Mouse (Mus musculus): ENCODE measurements around the gene Mpz.
"Not testable (repeated sequence)": the region's sequence is repeated elsewhere in the genome, so short reads cannot be mapped to it uniquely, and the experiment has no call there.

The Mpz gene

GRCm38 (mm10) chr1:171130971-171131370 lies 19.5 kb upstream of the Mpz start:
- no peak for DNase-seq (ENCODE audit: low spot score)

GRCm38 (mm10) chr1:171135600-171135999 lies 14.9 kb upstream of the Mpz start:
- no peak for DNase-seq (ENCODE audit: low spot score)

GRCm38 (mm10) chr1:171137486-171138155 lies 12.9 kb upstream of the Mpz start:
- DNase-seq (ENCODE audit: low spot score), result not testable (repeated sequence)

GRCm38 (mm10) chr1:171142981-171143380 lies 7.5 kb upstream of the Mpz start:
- not testable (repeated sequence) for DNase-seq (ENCODE audit: low spot score)

GRCm38 (mm10) chr1:171150838-171151391 lies 404 bp downstream of the Mpz start:
- DNase-seq (ENCODE audit: low spot score), result no peak

GRCm38 (mm10) chr1:171151966-171152365 lies 1.5 kb downstream of the Mpz start:
- no peak for DNase-seq (ENCODE audit: low spot score)

- no peak for DNase-seq (ENCODE audit: low spot score)
Observed at GRCm38 (mm10) chr1:171156644-171157043, 6.1 kb downstream of the Mpz start.

- no peak for DNase-seq (ENCODE audit: low spot score)
Observed at GRCm38 (mm10) chr1:171157965-171158364, 7.5 kb downstream of the Mpz start.

GRCm38 (mm10) chr1:171159485-171159975 lies 9.0 kb downstream of the Mpz start:
- DNase-seq (ENCODE audit: low spot score), result no peak

GRCm38 (mm10) chr1:171162526-171162925 lies 12.0 kb downstream of the Mpz start:
- no peak for DNase-seq (ENCODE audit: low spot score)

GRCm38 (mm10) chr1:171164258-171164657 lies 13.7 kb downstream of the Mpz start:
- DNase-seq (ENCODE audit: low spot score), result no peak

GRCm38 (mm10) chr1:171165629-171166345 lies 15.3 kb downstream of the Mpz start:
- no peak for DNase-seq (ENCODE audit: low spot score)

GRCm38 (mm10) chr1:171168906-171169305 lies 18.4 kb downstream of the Mpz start:
- no peak for DNase-seq (ENCODE audit: low spot score)

GRCm38 (mm10) chr1:171169913-171170312 lies 19.4 kb downstream of the Mpz start:
- DNase-seq (ENCODE audit: low spot score), result no peak

- DNase-seq (ENCODE audit: low spot score), result no peak
Observed at GRCm38 (mm10) chr1:171171138-171171537, 20.6 kb downstream of the Mpz start.

- no peak for DNase-seq (ENCODE audit: low spot score)
Observed at GRCm38 (mm10) chr1:171172779-171173178, 22.3 kb downstream of the Mpz start.

GRCm38 (mm10) chr1:171179487-171180171 lies 29.1 kb downstream of the Mpz start:
- no peak for DNase-seq (ENCODE audit: low spot score)

- no peak for DNase-seq (ENCODE audit: low spot score)
Observed at GRCm38 (mm10) chr1:171183025-171183424, 32.5 kb downstream of the Mpz start.

GRCm38 (mm10) chr1:171183620-171184019 lies 33.1 kb downstream of the Mpz start:
- no peak for DNase-seq (ENCODE audit: low spot score)

GRCm38 (mm10) chr1:171184314-171184713 lies 33.8 kb downstream of the Mpz start:
- peak; percentile 36 for DNase-seq (ENCODE audit: low spot score)

- DNase-seq (ENCODE audit: low spot score), result no peak
Observed at GRCm38 (mm10) chr1:171185655-171186054, 35.1 kb downstream of the Mpz start.

GRCm38 (mm10) chr1:171187851-171188700 lies 37.6 kb downstream of the Mpz start:
- DNase-seq (ENCODE audit: low spot score), result no peak
